Mouse (Mus musculus): Measurements from ENCODE around the gene Atxn2.

- TF ChIP-seq CTCF (IDR thresholded peaks at IDR 0.05; ENCODE audit: low read depth, low read length) = no peak
- no peak for TF ChIP-seq POLR2A (IDR thresholded peaks at IDR 0.05; ENCODE audit: borderline replicate concordance, low read depth, low read length)
Measured at GRCm38 (mm10) chr5:121798447-121798846, 87.3 kb downstream of the Atxn2 start.
